Mouse (Mus musculus) heart, adult 18-20 months (tissue): ENCODE measurements at regions not wholly inside any gene's neighbourhood (a gene's known extent, or its start where the extent isn't known, plus 50 kb on each side); places are given as distances from the start of the nearest gene placed in this dataset.
A peak's percentile ranks its signal among the peaks of the same experiment; 100 is the strongest.

ENCODE experiments used
- DNase-seq, 2 experiments: peaks; one replicate each; pipeline ENCODE4 v3.0.0; 2021 to 2022; ENCODE audit warnings: mixed read lengths in 1 of 2

DNA sequence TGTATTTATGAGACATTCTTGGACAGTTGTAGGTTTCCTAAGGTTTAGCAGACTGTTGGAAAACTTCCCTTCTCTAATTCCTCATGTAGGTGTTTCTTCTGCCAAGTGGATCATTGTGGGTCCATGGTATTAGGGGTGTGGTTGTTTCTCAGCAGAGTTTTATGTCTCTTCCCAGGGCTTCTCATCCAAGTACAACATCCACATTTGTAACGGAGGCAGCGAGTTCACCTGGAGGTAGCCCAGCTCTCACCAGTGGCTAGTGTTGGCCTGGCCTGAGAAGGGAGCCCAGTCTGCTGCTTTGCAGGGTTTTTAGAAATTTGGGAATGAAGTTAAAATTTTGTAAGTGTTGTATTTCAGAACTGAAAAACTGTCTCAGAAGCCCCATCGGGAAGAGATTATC is 122.4 kb downstream of the Wnt5a start:
- no peak for DNase-seq

DNA sequence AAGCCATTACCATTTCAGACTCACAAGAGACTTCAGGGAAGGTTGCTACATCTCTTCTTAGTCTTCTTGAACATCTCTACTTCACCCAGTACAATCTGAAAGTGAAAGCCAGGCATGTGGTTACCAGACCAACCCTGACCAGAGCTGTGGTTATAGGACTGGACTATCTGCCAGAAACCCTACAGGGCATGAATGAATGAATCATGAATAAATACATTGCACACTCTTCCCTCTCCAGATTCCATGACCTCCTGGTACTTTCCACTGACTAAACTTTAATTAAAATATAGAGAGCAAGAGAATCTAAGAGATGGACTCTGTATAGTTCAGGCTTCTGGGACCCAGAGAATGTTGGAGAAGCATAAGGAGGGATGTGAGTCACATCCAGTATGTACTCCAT is 130.6 kb downstream of the Wnt5a start:
- no peak for DNase-seq

DNA sequence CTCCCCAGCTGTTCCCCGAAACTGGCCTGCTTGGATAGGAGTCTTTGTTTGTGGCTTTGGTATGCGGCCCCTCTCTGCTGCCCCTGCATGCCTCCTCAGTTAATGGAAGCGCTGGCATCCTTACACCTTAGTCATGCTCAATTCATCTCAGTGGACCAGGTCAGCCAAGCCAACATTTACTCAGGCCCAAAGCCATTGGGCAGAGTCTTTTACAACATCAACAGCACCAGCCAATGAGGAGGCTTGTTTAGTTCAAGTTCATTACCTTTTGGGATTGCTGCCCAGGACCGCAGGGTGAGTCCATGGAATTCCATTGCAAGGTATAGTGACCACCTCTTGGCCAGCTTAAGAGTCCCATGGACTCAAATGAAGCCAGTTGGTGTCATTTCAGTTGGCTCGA is 134.5 kb downstream of the Wnt5a start:
- no peak for DNase-seq

DNA sequence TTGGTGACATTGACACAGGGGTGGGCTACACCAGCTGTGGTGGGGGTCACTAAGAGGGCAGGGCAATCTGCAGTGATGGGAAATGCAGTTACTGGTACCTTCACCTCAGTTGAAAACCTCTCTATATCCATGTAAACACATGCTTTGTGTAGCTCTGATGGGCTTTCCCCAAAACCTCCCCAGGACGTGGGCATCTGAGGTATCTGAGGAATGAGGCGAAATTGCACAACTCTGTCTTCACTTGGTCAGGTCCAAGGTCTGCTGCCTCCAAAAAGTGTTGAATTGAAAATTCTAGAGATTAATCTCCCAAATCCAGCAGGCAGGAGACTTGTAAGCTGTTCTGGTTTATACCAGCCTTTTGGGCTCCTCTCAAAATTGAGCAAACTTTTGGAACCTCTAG is 141.3 kb downstream of the Wnt5a start:
- DNase-seq, result no peak

DNA sequence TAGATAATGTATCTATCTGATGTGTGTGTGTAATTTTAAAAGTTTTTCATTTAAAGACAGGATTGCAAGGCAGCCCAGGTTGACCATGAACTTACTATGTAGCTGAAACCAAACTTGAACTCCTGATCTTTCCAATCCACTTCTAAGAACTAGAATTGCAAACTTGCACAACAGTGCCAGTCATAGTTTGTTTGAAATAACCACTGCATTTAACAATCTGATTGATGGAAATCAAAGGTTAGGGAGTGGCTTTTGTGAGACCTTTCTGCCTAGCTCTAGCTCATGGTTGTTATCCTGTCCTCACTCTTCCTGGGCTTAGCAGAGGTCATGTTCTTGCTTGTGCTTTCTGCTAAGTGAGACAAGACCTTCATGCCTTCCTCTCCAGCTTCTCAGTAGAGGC is 144.9 kb downstream of the Wnt5a start:
- no peak for DNase-seq

DNA sequence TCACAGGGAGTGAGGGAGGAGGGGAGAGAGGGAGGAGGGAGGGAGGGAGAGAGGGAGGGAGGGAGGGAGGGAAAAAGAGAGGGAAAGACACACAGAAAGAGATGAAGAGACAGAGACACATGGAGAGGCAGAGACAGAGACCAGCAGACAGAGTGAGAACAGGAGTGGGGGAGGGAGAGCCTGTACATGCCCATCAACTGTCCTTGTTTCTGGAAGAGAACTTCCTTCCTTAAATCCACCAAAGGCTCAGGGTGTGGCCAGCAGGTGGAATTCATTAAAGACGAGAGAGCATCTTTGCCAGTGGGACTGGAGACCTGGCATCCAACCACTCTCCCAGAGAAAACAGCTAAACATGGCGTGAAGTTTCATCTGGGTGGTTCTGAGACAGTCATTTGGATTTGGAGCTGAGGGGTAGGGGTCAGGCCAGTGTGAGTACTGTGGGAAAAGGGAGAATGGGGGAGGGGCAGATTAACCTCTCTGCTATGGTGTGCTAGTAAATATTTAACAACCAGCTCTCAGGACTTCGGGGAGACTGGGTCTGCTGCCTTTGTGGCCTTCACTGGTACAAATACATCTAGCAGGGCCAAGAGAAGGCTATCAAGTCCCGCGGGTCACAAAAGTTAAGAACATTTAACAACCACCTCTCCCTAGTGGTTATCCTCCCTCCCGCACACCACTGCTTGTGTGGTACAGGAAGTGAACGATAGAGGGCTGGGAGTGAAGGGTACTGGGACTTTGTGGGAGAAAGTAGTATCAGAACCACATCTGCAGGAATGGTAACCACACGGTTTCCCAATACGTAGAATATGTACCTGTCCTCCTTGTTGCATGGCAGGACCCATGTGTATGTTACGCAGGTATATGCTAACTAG is 148.7 kb downstream of the Wnt5a start:
- no peak for DNase-seq

DNA sequence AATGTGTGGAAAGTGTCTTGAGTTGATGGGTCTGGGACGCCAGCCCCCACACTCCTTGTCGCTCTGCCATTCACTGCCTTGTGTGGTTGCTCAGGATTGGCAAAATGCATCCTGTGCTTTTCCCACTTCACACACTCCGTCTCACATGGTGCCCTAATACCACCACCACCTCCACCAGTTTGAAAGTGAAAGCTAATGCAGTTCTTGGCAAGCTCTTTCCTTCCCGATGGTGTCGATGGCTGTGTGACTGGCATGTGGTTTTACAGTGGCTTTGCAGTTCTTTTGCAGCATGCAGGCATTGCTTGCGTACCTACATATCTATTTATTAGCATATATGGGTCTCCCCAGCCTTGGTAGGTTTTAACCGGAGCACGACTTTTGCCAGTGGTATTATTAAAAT is 152.7 kb downstream of the Wnt5a start:
- DNase-seq, result no peak

DNA sequence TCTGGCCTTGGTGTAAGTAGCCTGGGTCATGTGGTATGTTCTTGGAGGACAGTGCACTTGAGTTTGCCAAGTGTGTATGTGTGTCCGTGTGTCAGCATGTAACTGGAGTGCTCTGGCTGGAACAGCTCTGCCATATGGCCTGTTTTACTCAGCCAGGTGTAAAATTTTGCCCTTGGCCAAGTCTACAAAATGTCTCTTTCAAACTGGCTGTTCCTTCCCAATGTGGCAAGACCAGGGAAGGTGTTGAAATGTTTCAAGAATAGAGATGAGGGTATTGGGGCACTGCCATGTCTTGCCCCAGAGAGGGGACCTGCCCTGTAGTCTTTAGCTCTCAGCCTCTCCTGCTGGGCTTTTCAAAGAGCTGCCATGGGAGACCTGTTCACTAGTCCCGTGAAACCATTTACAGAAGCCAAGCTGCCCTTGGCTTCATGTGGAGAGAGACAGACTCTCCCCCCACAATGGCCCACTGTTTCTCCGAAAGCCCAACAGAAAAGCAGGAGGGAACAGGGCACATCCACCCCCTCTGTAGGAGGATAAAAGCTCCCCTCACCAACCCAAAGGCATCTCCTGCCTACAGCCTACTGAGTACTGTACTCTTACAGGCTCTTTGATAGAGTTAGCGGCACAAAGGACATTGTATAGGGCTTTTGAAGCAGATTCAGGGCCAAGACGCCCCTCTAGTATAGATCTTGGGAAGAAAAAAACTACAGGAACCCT is 156.5 kb downstream of the Wnt5a start:
- DNase-seq, result no peak

DNA sequence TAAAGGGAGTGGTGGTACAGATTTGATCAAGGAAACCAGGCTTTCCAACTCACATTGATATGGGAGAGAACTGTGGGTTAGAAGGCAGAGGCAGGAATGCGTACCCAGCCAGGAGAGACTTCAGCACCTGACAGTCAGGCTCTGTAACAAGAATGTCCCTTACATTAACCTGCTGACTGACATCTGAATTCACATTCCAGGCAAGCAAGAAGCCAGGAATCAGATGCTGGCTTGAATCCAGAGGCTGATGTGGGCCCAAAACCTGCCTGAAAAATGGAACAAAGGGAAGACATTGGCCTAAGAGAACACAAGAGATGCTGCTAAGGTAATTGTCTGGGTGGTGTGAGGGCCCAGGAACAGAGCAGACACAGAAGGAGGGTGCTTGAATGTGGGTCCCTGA is 158.8 kb downstream of the Wnt5a start:
- DNase-seq, result no peak

DNA sequence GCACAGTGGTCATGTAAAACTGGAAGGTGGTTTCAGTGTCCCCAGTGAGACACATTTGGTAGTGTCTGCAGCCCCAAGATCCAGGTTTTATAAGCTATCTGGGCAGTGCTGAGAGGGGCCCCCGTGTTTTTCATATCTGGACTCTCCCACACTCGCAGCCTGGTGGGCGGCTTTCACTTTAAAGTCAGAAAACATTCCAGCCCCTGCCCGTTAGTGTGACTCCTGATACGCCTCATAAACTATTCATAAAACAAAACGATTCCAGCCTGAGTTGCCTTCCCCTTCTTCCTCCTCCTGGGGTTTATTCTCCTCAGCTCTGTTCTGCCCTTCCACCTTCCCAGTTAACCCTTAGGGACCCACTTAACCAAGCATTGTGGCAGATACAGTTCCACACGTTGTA is 159.6 kb downstream of the Wnt5a start:
- no peak for DNase-seq

DNA sequence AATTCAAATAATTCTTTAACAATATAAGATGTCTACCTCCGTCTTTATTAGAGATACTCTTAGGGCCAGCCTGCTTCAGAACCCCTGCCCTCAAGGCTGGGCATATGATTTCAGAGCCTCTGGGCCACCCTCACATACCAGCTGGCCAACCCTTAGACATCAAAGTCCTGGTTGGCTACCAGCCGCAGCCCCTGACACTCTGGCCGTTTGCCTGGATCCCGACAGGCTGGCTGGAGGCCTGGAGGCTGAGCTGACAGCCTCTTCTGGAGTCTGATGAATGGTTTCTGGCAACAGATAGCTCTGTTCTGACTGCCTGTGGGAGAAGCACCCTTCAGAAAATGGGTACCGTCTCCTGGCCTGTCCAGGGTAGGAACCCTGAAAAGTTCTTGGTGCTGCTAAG is 170.9 kb downstream of the Wnt5a start:
- DNase-seq, result peak; percentile 20 to 31

DNA sequence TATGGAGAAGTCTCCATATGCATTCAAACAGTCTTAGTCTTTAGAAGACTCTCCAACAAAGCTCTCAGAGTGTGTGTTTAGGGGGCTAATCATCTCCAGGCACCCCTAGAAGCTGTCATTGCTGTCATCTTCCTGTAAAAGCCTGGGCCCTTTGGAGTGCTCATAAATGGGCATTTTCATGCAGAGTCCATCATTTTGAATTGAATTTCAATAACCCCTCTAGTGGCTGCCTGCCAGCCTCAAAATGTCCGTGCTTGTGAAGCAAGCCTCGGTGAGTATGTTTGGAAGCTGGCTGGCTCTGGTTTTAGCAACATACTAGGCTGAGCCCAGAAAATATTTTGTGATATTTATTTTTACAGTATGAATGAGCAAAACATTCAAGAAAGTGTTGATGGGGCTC is 195.2 kb downstream of the Wnt5a start:
- no peak for DNase-seq

DNA sequence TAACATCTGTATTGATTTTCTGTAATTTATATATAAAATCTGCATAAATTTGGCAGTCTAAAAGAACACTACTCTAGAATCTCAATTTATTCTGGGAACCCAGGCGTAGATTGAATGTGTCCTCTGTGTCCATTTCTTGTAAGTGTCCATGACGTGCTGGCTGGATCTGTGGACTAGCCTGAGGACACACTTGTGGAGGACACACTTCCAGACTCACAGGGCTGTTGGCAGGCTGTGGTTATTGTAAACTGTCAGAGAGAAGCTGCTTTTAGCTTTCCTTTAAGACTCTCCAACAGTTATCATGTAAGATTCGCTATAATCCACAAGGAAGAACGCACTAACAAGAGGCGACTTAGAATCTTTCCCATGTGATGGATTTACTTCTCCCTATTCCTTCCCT is 200.2 kb downstream of the Wnt5a start:
- DNase-seq, result no peak

DNA sequence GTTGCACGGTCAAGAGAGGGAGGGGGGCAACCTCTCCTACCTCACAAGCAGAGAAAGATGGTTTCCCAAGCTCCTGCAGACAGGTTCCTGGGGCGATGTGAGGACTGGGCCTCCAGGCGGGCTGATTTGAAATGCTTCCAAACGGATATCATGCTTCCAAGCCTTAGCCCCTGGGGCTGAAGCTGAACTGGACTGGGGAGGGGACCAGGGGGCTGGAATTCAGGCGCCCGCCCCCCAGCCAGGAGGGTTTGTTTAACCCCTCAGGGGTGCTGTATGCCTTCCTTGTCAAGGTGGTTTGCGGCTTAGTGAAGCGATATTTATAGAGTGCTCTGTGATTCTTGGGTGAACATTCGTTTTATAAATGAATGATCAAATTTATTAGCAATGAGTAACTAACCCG is 210.0 kb downstream of the Wnt5a start:
- DNase-seq, result no peak

DNA sequence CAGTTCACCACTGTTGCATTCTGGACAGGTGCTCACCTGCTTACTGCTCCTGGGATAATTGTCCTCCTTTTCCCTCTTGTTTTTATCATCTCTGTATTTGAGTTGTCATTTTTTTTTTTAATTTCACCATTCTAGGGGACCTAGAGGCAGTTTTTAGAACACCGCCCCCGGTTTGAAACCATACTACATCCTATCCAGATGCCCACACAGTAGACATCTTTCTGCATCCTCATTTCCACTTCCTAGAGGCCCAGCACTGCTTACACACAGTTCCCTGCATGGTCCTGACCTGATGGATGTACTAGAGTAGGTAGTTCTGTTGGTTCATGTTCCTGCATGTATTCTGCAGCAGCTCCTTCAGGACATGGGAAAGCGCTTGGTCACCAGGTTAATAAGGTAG is 216.0 kb downstream of the Wnt5a start:
- DNase-seq, result no peak

DNA sequence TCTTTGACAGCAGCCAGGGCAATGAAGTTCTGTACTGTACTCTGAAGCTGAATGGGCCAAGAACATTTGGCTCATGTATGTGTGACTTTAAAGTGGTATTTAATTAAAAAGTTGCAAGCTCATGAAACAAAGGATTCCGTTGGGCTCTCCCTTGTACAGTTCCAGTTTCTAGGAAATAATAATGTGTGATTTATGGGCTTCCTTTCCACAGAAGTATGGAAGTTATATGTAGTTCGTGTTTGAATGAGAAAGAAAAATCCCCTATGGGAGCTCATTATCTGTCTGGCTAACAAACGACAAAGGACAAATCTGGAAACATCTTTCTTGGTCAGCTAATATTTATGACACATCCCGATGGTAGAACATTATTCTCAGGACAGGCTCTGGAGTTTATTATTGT is 221.1 kb downstream of the Wnt5a start:
- no peak for DNase-seq

DNA sequence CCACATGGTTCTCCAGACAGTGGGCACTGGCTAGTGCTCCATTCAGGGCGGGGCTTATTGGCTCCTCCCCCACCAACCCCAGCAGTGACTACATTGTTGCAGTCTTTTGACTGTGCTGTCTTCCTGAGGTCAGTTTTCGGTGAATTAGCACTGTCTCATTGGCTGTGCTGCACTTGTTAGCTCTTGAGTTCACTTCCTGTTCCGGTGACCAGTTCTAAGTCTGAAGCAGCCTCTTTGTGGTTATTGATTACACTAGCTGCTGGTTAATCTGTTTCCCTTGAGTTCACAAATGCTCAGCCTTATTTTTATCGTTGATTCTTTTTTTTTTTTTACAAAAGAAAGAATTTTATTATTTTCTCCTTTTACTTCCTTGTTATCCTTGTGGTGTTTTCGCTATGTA is 228.9 kb downstream of the Wnt5a start:
- no peak for DNase-seq

DNA sequence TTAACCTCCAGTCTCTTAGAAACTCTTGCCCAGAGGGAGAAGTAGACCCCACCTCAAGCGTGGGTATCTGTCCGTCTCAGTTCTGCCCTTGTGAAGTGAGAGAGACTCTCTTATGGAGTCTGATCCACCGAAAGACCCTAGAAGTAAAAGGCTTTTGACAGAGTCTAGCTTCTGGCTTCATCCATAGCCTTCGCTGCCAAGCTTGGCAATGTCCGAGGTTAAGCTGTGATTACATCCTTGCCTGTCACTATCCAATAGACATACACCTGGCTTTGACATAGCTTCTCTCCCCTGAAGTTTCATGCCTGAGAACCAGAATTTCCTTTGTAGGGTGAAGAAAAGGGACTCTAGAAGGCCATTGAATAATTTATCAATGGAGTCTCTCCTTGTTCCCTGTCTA is 230.9 kb downstream of the Wnt5a start:
- no peak for DNase-seq

DNA sequence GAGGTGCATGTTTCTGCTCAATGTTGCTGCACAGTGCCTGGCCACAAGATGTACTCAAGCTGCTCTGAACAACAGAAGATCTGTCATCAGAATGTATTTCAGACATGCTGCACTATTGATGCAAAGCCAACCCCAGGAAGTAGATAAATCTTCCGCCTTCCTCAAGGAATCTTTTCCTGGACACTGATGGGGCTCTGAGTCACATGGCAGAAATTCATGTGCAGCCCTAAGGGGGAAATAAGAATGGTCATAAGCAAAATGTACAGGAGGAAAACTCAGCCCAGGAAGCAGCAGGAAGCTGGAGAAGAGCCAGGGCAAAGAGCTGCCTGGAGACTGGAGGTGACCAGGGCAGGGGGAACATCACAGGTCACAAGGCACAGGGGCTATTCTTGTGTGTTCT is 235.5 kb downstream of the Wnt5a start:
- DNase-seq, result no peak

DNA sequence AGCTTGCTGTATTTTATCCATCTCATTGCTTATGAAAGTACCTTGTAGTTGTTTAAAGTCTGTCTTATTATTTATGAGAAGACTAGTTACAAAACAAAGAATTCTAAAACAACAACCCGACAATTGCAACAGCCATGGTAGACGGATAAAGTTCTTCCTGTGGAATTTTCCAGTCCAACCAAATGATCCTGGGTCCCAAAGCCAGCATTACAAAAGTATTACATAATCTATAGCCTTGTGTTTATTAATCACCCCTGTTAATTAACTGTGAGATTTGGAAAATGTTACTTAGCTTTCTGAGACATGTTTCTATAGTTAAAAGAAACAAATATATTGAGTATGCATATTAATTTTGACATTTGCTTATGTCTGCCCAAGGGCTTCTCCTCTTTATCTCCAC is 236.9 kb downstream of the Wnt5a start:
- no peak for DNase-seq

DNA sequence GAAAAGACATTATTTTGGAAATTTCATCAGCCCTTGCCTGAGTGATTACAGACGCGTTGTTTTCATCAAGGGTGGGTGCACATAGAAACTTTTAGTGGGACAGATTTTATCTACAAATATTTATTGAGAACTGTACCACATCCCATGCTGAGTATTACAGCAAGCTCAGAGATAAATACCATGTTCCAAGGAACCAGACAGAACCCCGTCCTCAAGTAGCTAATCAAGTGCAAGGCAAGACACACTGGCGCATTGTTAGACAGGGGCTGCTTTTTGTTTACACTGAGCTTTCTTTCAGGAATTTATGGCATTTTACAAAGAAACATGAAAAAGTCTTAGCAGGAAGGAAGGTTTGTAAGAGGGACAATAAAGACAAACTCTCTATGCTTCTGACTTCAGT is 239.1 kb downstream of the Wnt5a start:
- no peak for DNase-seq

DNA sequence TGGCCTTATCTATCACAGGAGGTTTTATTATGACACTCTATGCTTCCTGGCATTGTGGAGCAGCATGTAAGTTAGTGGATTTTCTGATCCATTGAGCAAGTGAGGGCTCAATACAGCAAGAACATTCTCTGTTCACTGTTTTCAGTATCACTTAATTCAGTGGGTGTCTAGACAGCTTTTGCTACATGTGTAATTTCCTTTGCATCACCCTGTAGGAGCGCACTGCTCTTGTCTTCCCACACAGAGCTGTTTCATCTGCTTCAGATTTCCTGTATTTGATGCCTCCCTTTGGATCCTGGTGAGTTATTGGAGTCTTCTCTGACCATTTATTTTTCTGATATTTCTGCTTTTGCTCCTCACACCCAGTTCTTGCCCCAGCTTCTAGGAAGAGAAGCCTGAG is 245.8 kb downstream of the Wnt5a start:
- DNase-seq, result no peak

DNA sequence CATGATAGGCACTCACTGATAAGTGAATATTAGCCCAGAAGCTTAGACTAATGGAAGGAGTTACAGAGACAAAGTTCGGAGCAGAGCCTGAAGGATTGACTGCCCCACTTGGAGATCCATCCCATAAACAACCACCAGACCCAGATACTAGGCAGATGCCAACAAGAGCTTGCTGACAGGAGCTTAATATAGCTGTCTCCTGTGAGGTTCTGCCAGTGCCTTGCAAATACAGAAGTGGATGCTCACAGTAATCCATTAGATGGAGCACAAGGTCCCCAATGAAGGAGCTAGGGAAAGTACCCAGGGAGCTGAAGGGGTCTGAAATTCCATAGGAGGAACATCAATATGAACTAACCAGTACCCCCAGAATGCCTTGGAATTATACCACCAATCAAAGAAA is 252.8 kb upstream of the Lrtm1 start:
- DNase-seq, result peak; percentile 17 to 49

DNA sequence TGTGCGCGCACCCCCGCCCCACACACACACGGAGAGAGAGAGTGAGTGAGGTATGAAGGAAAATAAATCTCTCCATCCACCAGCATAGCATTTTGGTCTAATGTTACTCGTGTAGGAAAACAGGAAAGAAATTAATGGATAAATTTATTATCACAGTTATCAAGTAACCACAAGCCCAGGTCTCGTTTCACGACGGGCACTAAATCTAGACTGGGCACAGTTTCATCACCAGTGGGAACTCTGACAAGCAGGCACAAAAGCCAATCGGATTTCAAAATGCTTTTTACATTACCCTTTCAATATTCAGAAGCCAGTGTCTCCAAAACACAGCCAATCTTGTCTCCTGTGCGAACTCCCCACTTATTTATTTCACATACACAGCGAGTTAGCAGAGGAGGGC is 244.9 kb upstream of the Lrtm1 start:
- no peak for DNase-seq
